In the genomic region with DNA sequence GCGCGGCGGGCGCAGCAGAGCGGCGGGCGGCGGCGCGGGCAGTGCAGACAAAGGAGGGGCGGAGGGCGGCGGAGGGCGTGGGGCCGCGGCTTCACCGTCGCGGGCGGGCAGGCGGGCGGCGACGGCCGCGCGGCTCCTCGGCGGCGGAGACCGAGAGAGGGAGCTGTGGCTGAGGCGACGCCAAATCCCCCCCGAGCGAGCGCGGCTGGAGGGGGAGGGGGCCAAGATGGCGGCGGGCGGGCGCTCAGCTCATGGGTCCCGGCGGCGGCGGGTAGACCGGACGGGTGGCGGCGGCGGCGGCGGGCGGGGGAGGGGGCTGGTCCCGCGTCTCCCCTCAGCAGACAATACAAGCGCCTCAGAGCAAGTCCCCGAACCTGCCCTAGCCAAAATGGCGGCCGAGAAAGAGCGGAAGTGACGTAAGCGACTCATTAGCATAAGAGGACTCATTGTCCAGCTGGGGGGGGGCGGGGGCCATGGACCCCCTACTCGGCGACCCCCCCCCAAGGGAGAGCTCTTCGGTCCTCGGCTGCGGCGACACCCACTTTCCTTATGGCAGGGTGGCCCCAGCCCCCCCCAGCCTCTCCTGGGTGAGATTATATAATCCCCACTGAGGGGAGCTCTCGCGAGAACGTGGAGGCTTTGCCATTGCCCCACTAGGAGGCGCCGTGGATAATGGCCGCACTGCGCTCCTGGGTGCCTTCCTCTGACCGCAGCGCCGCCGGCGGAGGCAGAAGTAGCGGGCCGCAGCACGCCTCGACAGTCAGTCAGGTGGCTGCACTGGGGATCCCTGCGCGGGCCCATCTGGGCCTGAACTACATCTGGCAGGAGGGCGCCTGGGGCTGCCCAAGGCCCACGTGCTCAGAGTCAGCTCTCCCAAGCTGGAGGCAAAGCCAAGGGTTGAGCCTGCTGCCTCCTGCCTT, we compare ENCODE assay signal across 8 mouse cellular contexts. TPM values are rescaled to one million over a fixed set of nuclear protein-coding genes. Genes with fewer than 3 reads are reported as not detected.
DNase-seq lines count a peak whose midpoint lies in the region; ATAC-seq and TF ChIP-seq lines count a peak whose summit lies in the region.

A gene (minus strand): TSS at position 388 of the 920 bp plus-strand sequence.

- peak within 1 kb of the TSS; percentile 98 for H3K4me3 ChIP-seq in forebrain, embryonic 10.5 days
- H3K4me3 ChIP-seq in heart, embryonic 15.5 days: peak within 1 kb of the TSS; percentile 99
- H3K4me3 ChIP-seq in liver, embryonic 14.5 days (ENCODE audit: insufficient read depth in 1 of 2, low read depth in 2 of 2, low read length in 2 of 2): peak within 1 kb of the TSS; percentile 77 to 98
- peak within 1 kb of the TSS; percentile 100 for H3K4me3 ChIP-seq in neural tube, embryonic 11.5 days (ENCODE audit: low read depth, low read length)
- H3K4me3 ChIP-seq in stomach, postnatal 0 days (ENCODE audit: low read depth, low read length): peak within 1 kb of the TSS; percentile 98

- H3K9ac ChIP-seq in heart, embryonic 15.5 days: peak within 1 kb of the TSS; percentile 100
- peak within 1 kb of the TSS; percentile 96 for H3K9ac ChIP-seq in liver, embryonic 14.5 days (replicated peaks)
- peak within 1 kb of the TSS; percentile 100 for H3K9ac ChIP-seq in neural tube, embryonic 11.5 days (ENCODE audit: low read length)
- H3K9ac ChIP-seq in stomach, postnatal 0 days (ENCODE audit: low read length): peak within 1 kb of the TSS; percentile 100

- H3K9me3 ChIP-seq in forebrain, embryonic 10.5 days: peaks cover 5% of the 10 kb centered on the region; the same call in 1 of the 2 replicates
- H3K9me3 ChIP-seq in heart, embryonic 15.5 days (replicated peaks): no peaks in the 10 kb centered on the region
- no peaks in the 10 kb centered on the region for H3K9me3 ChIP-seq in liver, embryonic 14.5 days (ENCODE audit: control insufficient read depth, low read length)
- no peaks in the 10 kb centered on the region for H3K9me3 ChIP-seq in neural tube, embryonic 11.5 days (ENCODE audit: control insufficient read depth, low read length)
- H3K9me3 ChIP-seq in stomach, postnatal 0 days (ENCODE audit: control insufficient read depth, low read length): no peaks in the 10 kb centered on the region

- peak; percentile 76 for TF ChIP-seq EP300 in liver, embryonic 14.5 days (IDR thresholded peaks at IDR 0.05; ENCODE audit: low read depth)
- TF ChIP-seq EP300 in stomach, postnatal 0 days (optimal IDR thresholded peaks at IDR 0.05): peak; percentile 99

- DNase-seq in CD8-positive naive resting alpha-beta T cell, adult 2 months (ENCODE audit: low read depth in 2 of 2, low spot score in 2 of 2): peak; percentile 96 to 97
- DNase-seq in c-Kit-positive CD71-negative TER-119-negative erythroid progenitor cells, embryonic 14.5 days (ENCODE audit: low read depth): peak; percentile 92
- peak; percentile 97 for DNase-seq in forebrain, embryonic 10.5 days (ENCODE audit: extremely low spot score, low spot score)
- peak; percentile 95 to 99 for DNase-seq in kidney, postnatal 25 days
- DNase-seq in liver, embryonic 14.5 days (ENCODE audit: low read depth in 3 of 3, low spot score in 3 of 3): peak; percentile 84 to 90 (median 90)
- DNase-seq in neural tube, embryonic 11.5 days (ENCODE audit: low spot score): peak; percentile 98
- DNase-seq in stomach, postnatal 0 days (ENCODE audit: low spot score): peak; percentile 98

- H3K27me3 ChIP-seq in forebrain, embryonic 10.5 days (ENCODE audit: poor library complexity, severe bottlenecking): no peaks in the 10 kb centered on the region
- no peaks in the 10 kb centered on the region for H3K27me3 ChIP-seq in heart, embryonic 15.5 days
- no peaks in the 10 kb centered on the region for H3K27me3 ChIP-seq in liver, embryonic 14.5 days (ENCODE audit: control insufficient read depth, insufficient read depth, low read length)
- H3K27me3 ChIP-seq in neural tube, embryonic 11.5 days (ENCODE audit: control insufficient read depth, insufficient read depth, low read length): no peaks in the 10 kb centered on the region
- H3K27me3 ChIP-seq in stomach, postnatal 0 days (ENCODE audit: control insufficient read depth, insufficient read depth, low read length): no peaks in the 10 kb centered on the region

- H3K36me3 ChIP-seq in forebrain, embryonic 10.5 days (replicated peaks): peaks cover 78% of the 10 kb centered on the region
- H3K36me3 ChIP-seq in heart, embryonic 15.5 days: peaks cover 27% of the 10 kb centered on the region
- H3K36me3 ChIP-seq in liver, embryonic 14.5 days (replicated peaks; ENCODE audit: control insufficient read depth, insufficient read depth, low read depth): peaks cover 31% of the 10 kb centered on the region
- peaks cover 7% of the 10 kb centered on the region for H3K36me3 ChIP-seq in neural tube, embryonic 11.5 days (ENCODE audit: control insufficient read depth, insufficient read depth, low read length)
- peaks cover 3% of the 10 kb centered on the region; the same call in 1 of the 2 replicates for H3K36me3 ChIP-seq in stomach, postnatal 0 days (ENCODE audit: control insufficient read depth, insufficient read depth, low read length)

- peaks cover 24% of the 10 kb centered on the region for H3K4me1 ChIP-seq in forebrain, embryonic 10.5 days
- peaks cover 17% of the 10 kb centered on the region for H3K4me1 ChIP-seq in heart, embryonic 15.5 days (replicated peaks)
- peaks cover 4 to 19% of the 10 kb centered on the region in 2 experiments for H3K4me1 ChIP-seq in liver, embryonic 14.5 days (replicated peaks; ENCODE audit: control insufficient read depth in 2 of 2, insufficient read depth in 2 of 2, low read length in 1 of 2)
- H3K4me1 ChIP-seq in neural tube, embryonic 11.5 days (ENCODE audit: control insufficient read depth, insufficient read depth, low read length): peaks cover 8% of the 10 kb centered on the region
- 0 out of 2 replicates have a peak, but pooled peaks cover 5% of the 10 kb centered on the region for H3K4me1 ChIP-seq in stomach, postnatal 0 days (replicated peaks; ENCODE audit: control insufficient read depth, insufficient read depth)

- H3K27ac ChIP-seq in forebrain, embryonic 10.5 days: peak within 1 kb of the TSS; percentile 100
- H3K27ac ChIP-seq in heart, embryonic 15.5 days: peak within 1 kb of the TSS; percentile 99
- peak within 1 kb of the TSS; percentile 84 for H3K27ac ChIP-seq in liver, embryonic 14.5 days
- peak within 1 kb of the TSS; percentile 99 for H3K27ac ChIP-seq in neural tube, embryonic 11.5 days (ENCODE audit: low read depth, low read length)
- H3K27ac ChIP-seq in stomach, postnatal 0 days (replicated peaks): peak within 1 kb of the TSS; percentile 99

- WGBS in forebrain, embryonic 10.5 days: under 1% methylated on average over 72 of the region's 89 CpGs
- WGBS in heart, embryonic 15.5 days: under 1% methylated on average over 75 of the region's 89 CpGs
- WGBS in liver, embryonic 14.5 days (ENCODE audit: insufficient replicate concordance): under 1% methylated on average over 59 of the region's 89 CpGs
- under 1% methylated on average over 39 of the region's 89 CpGs for WGBS in neural tube, embryonic 11.5 days
- 1% methylated on average over 39 of the region's 89 CpGs for WGBS in stomach, postnatal 0 days

- ATAC-seq in heart, embryonic 15.5 days (replicated peaks; ENCODE audit: insufficient number of reproducible peaks, insufficient read depth, low FRiP score, low read depth): peak; percentile 88
- peak; percentile 87 for ATAC-seq in liver, embryonic 14.5 days (ENCODE audit: insufficient read depth)
- peak; percentile 90 for ATAC-seq in neural tube, embryonic 11.5 days (ENCODE audit: insufficient read depth, low FRiP score, low TSS enrichment)
- peak; percentile 95 for ATAC-seq in stomach, postnatal 0 days (ENCODE audit: low FRiP score, low TSS enrichment)

- peak; percentile 92 for TF ChIP-seq CTCF in liver, embryonic 14.5 days (IDR thresholded peaks at IDR 0.05; ENCODE audit: low read depth)
- peak; percentile 91 for TF ChIP-seq CTCF in stomach, postnatal 0 days (IDR thresholded peaks at IDR 0.05; ENCODE audit: low read depth)

- H3K4me2 ChIP-seq in heart, embryonic 15.5 days: peak within 1 kb of the TSS; percentile 69
- H3K4me2 ChIP-seq in liver, embryonic 14.5 days (ENCODE audit: low read depth): peak within 1 kb of the TSS; percentile 93
- peak within 1 kb of the TSS; percentile 62 for H3K4me2 ChIP-seq in neural tube, embryonic 11.5 days (ENCODE audit: low read depth)
- peak within 1 kb of the TSS; percentile 66 for H3K4me2 ChIP-seq in stomach, postnatal 0 days (replicated peaks; ENCODE audit: low read depth)

RNA-seq across cellular contexts. Expression of the gene that starts here (rescaled TPM):
- polyA plus RNA-seq in forebrain, embryonic 10.5 days (2016; fragmentation: Nextera tagmentation; extraction: Ambion mirVana): 2.4 and 3.7 TPM in 2 replicates
- polyA plus RNA-seq in heart, embryonic 15.5 days (2015; fragmentation: Nextera tagmentation; extraction: Ambion mirVana): 6.6 and 7.8 TPM in 2 replicates
- 6.6 and 7.5 TPM in 2 replicates for polyA plus RNA-seq in liver, embryonic 14.5 days (2012; rRNA removed)
- polyA plus RNA-seq in liver, embryonic 14.5 days (2014; fragmentation: Nextera tagmentation; extraction: Ambion mirVana): 0.51 and 1.6 TPM in 2 replicates
- polyA plus RNA-seq in neural tube, embryonic 11.5 days (2014; fragmentation: Nextera tagmentation; extraction: Ambion mirVana): 14.1 and 14.2 TPM in 2 replicates
- 5.2 and 6.0 TPM in 2 replicates for polyA plus RNA-seq in stomach, postnatal 0 days (2015; fragmentation: Nextera tagmentation; extraction: Ambion mirVana)

Comparison
In these comparisons a context has a peak if more than half of its experiments do, and no peak if none do; other contexts are left out.
1. Peak in every context shown above with its lines: DNase-seq, ATAC-seq, H3K4me3 ChIP-seq and H3K27ac ChIP-seq.